Mouse (Mus musculus) adrenal gland, adult 18-20 months (tissue): ENCODE measurements around the gene Kcnk10. TPM values are rescaled to one million over a fixed set of nuclear protein-coding genes. Genes with fewer than 3 reads are reported as not detected.

Experiments
- DNase-seq, 2 experiments: peaks; one replicate each; pipeline ENCODE4 v3.0.0; 2021 to 2022; ENCODE audit warnings: low spot score in 2 of 2
- total RNA-seq, 2 experiments: library from RNA; stranded (reverse); gene quantifications; 1 replicate in 1 of 2; 2 replicates in 1 of 2; pipeline ENCODE4 v1.2.3; 2021

The Kcnk10 gene
- total RNA-seq, 2 experiments from 2014 or later = 0.16 TPM; not detected in 1

DNA sequence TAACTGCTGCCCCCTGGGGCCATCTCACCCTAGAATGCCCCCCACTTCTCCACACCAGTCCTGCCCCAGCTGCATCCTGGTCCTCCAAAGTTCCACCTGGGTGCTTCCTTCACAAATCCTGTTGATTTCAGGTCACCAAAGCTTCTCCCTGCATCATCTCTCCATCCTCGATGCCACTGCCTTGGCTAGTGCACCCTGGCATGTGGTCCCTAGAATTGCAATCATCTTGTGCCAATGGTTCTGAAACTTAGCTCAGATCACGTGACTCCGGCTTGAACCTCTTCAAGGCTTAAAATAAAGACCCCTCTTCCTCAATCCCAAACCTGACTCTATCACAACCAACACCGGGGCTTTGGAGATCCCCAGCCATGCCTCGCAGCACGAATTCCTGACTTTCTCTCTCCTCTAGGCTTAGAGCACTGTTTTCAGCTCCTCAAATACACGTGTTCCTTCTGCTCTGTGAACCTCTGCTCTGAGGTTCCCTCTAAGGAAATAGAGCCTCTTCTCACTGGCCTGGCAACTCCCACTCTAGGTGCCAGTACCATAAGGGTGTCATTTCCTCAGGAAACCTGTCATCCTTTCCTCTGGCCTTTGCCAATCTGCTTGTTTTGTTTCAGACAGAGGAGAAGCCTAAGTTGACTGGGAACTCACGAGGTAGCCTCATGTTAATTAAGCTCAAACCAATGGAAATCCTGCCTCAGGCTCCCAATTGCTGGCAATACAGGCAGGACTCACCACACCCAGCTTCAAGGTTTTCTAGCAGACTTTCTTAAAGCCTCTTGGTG is 6.0 kb downstream of the Kcnk10 start:
- no peak for DNase-seq

DNA sequence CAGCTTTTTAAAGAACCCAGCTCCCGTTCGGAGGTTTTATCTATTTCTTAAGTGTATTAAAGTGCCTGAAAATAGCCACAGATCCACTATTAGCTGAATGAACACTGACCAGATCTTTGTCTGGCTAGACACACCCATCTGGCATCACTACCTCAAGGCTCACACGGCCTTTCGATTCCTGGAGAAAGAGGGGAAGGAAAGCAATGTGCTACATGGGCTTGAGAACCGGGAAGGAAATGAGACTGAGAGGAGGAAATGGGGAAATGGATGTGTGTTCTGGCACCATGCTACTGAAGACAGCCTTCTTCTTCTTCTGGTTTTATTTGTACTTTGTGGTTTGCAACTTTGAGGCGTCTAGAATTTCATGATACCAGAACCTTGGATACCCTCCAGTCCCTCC is 8.7 kb downstream of the Kcnk10 start:
- no peak for DNase-seq

- DNase-seq = no peak
Measured at GRCm38 (mm10) chr12:98567877-98568276, 10.2 kb downstream of the Kcnk10 start.

GRCm38 (mm10) chr12:98564383-98564782 is 13.7 kb downstream of the Kcnk10 start:
- no peak for DNase-seq

DNA sequence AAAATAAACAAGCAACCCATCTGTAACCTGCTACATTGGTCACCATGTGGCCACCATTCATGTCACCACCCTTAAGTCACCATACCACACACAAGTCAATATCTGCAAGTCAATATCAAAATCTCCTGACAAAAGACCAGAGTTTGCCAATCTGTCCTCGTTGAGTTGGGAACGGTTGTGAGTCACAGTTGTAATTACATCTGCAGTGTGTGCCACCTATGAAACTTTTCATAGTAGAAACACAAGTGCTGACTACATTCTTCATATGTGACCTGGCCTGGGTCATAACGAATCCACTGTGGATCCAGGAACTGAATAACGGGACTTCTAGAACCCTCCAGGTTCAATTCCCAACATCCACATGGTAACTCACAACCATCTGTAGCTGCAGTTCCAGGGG is 14.8 kb downstream of the Kcnk10 start:
- no peak for DNase-seq

- no peak for DNase-seq
Measured at GRCm38 (mm10) chr12:98562341-98562977, 15.7 kb downstream of the Kcnk10 start.

- DNase-seq = no peak
Measured at GRCm38 (mm10) chr12:98560038-98560437, 18.1 kb downstream of the Kcnk10 start.

- no peak for DNase-seq
Measured at GRCm38 (mm10) chr12:98557013-98557677, 21.0 kb downstream of the Kcnk10 start.

DNA sequence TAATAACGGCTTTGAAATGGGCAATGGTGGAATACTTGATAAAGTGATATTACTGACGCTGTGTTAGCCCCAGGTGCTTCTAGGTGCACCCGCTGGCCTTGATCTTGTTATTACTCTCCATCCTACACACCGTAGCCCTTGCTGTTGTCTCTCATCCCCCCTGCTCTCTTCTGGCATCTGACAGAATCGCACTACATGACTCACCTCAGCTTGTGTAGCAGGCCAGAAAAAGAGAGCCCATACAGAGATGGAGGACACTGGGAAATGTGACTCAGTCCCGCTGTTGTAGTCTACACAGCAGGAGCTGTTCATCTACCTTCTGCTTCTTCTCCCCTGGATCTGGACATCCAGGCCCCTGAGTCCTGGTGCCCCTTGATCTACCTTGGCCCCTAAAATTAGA is 28.1 kb downstream of the Kcnk10 start:
- DNase-seq = no peak

- no peak for DNase-seq
Measured at GRCm38 (mm10) chr12:98548141-98548540, 30.0 kb downstream of the Kcnk10 start.

GRCm38 (mm10) chr12:98545875-98546274 is 32.2 kb downstream of the Kcnk10 start:
- no peak for DNase-seq

DNA sequence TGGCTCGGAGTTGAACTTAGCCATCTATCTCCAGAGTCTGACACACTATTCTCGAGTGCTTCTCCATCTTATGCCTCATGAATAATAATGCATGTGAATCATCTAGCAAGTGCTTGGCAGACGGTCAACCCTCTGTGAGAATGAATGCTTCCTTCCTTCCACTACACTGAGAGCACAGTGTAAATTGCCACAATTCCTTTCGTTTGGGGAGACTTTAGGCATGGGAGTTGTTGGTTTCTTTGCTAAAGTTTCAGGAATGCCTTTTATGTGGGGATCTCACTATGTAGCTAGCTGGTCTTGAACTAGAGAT is 32.9 kb downstream of the Kcnk10 start:
- no peak for DNase-seq

DNA sequence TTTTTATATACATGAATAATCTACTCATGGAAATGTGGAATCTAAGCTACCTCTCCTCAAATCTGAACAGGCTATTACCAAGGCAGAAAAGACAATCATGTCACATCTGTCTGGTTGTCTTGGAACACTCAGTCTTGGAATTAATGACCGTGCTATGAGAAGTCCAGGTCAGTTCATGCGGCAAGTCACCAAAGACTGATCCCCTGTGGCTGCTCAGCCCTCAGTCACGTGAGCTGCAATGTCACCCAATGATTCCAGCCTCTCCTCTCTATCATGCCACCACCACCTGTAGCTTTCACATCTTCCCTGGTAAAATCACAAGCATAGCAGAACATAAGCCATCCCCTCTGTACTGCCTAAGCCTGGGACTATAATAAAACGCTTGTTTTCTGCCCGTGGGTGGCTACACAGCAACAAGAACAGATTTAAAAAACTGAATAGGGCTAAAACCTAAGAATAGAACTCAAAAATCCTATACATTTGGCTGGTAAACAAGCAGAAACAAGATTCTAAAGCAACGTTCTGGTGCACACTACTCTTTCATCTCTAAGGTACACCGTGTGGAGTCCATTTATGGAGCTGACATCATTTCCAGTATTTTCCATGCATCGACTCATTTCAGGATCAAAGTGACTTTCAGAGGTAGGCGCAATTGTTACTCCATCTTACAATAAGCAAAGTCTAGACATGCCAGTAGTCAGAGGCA is 33.4 kb downstream of the Kcnk10 start:
- DNase-seq = no peak

- DNase-seq = no peak
Measured at GRCm38 (mm10) chr12:98536760-98537159, 41.4 kb downstream of the Kcnk10 start.

DNA sequence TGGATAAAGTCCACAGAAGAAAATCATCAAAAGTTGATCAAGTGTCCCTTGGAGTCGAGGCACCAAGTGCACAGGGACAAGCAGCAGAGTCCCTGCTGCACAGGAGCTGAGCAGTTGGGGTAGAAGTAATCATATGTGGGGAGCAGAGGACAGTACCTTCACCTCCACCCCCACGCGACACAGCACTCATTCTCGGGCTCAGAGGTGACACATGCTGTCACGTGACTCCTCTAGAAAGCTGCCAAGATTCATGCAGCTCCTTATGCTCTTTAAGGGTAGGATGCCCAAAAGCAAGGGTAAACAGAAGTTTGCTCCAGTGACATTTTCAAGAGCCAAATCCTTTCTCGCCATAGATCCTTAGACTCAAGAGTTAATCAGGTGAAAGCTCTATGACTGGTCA is 42.1 kb downstream of the Kcnk10 start:
- DNase-seq = no peak

GRCm38 (mm10) chr12:98535494-98535901 is 42.6 kb downstream of the Kcnk10 start:
- no peak for DNase-seq

GRCm38 (mm10) chr12:98528635-98529034 is 49.5 kb downstream of the Kcnk10 start:
- DNase-seq = no peak

GRCm38 (mm10) chr12:98525361-98525760 is 52.7 kb downstream of the Kcnk10 start:
- no peak for DNase-seq

DNA sequence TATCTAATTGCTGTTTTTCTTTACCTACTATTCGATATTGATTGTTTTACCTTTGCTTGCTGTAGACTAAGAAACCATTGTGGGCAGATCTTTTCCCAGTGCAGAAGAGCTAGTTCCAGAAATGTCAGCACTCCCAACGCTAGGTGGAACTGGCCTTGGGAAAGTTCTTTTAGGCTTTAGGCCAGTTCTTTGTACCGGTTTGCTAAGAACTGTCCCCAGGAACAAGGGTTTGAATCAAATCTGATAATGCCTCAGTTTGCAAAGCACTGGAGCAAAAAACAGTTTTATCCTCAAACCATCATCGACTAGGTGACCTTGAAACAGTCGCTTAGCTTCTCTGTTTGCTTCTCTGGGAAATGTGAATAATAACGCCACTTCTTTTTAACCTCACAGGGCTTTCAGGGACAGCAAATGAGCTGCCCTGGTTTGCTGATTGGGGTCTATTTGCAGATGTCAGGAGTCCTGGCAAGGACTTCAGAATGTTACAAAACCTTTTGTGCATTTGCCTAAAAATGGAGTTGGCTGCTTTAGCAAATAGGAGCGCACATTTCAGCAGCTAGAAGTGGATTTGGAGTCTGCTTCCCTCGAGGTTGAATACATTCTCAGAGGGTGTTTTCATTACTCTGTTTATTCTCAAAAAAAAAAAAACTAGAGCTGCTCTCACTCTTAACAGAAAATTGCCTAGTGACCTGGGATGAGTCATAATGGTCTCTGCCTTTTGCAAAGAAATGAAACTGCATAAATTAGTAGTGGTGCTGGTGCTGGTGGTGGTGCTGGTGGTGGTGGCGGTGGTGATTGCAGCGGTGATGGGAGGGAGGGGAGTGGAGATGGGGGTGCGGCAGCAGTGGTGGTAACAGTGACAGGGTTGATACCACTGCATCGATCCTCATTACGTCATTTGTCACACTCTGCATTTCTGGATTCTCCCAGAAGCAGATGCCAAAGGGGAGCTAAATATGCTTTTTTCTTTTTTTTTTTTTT is 53.5 kb downstream of the Kcnk10 start:
- no peak for DNase-seq

- DNase-seq = no peak
Measured at GRCm38 (mm10) chr12:98521311-98521710, 56.8 kb downstream of the Kcnk10 start.

DNA sequence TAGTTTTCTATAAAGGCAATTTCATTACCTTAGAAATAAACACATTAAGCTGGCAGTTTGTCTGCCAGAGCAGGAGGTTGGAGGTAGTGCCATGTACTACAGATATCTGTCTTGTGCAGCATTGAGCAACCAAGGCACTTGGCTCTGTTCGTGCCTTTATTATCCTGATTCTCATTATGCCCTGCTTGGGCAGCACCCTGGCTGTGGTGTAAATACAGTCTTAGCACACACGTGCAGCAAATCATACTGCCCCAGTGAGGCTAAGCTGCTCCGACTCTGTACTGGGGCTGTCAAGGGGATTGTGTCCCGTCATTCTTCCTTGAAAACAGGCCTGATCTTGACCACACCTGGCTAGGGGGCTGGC is 57.6 kb downstream of the Kcnk10 start:
- no peak for DNase-seq
